Mouse (Mus musculus): Measurements from ENCODE around the gene Foxn4. TPM values are rescaled to one million over a fixed set of nuclear protein-coding genes. Genes with fewer than 3 reads are reported as not detected.

Foxn4 gene
- polyA plus RNA-seq, 1 experiment from 2014 or later, result 0.12 TPM

GRCm38 (mm10) chr5:114296693-114297631 is 23.4 kb upstream of the Foxn4 start:
- H3K27me3 ChIP-seq, result peaks cover 17% of the 10 kb centered on the region
- H3K9me3 ChIP-seq (replicated peaks), result no peaks in the 10 kb centered on the region
- peak overlapping the region; percentile 11; the same call in 1 of the 2 replicates for H3K27ac ChIP-seq
- no peak overlapping the region for H3K9ac ChIP-seq
- 0 out of 2 replicates have a peak overlapping the region, but pooled peaks have one; percentile 8 for H3K4me2 ChIP-seq
- H3K4me3 ChIP-seq, result no peak overlapping the region
- H3K4me1 ChIP-seq, result peaks cover 50% of the 10 kb centered on the region
- 14% methylated on average over 22 of the region's 22 CpGs for WGBS
- no peak for ATAC-seq
- no peaks in the 10 kb centered on the region for H3K36me3 ChIP-seq (ENCODE audit: poor library complexity, severe bottlenecking)

- peaks cover 16% of the 10 kb centered on the region for H3K27me3 ChIP-seq
- H3K9ac ChIP-seq, result no peak overlapping the region; the same call in 1 of the 2 replicates
- no peaks in the 10 kb centered on the region for H3K36me3 ChIP-seq (ENCODE audit: poor library complexity, severe bottlenecking)
- no peak overlapping the region for H3K4me3 ChIP-seq
- H3K4me2 ChIP-seq, result peak overlapping the region; percentile 1; the same call in 1 of the 2 replicates
- no peaks in the 10 kb centered on the region for H3K9me3 ChIP-seq (replicated peaks)
- H3K4me1 ChIP-seq, result peaks cover 34% of the 10 kb centered on the region
- 38% methylated on average over 3 of the region's 3 CpGs for WGBS
- ATAC-seq, result peak; percentile 36; the same call in 1 of the 2 replicates
- H3K27ac ChIP-seq, result peak overlapping the region; percentile 15; the same call in 1 of the 2 replicates
Measured at GRCm38 (mm10) chr5:114290004-114290403, 16.4 kb upstream of the Foxn4 start.

- H3K27ac ChIP-seq, result no peak within 1 kb of the TSS; the same call in none of the 2 replicates
- H3K9me3 ChIP-seq (replicated peaks), result no peaks in the 10 kb centered on the region
- peaks cover 42% of the 10 kb centered on the region for H3K4me1 ChIP-seq
- peaks cover 16% of the 10 kb centered on the region for H3K27me3 ChIP-seq
- 49% methylated on average over 12 of the region's 13 CpGs for WGBS
- H3K36me3 ChIP-seq (ENCODE audit: poor library complexity, severe bottlenecking), result no peaks in the 10 kb centered on the region
- ATAC-seq, result no peak
- H3K4me2 ChIP-seq, result peak within 1 kb of the TSS; percentile 1; the same call in 1 of the 2 replicates
- H3K4me3 ChIP-seq, result no peak within 1 kb of the TSS
- H3K9ac ChIP-seq, result no peak within 1 kb of the TSS; the same call in 1 of the 2 replicates
Measured at GRCm38 (mm10) chr5:114288874-114289273, 15.3 kb upstream of the Foxn4 start, which contains the start of gene Myo1h. Myo1h (plus strand) TSS chr5:114289166.

- H3K4me2 ChIP-seq, result no peak overlapping the region
- no peaks in the 10 kb centered on the region for H3K9me3 ChIP-seq (replicated peaks)
- 83% methylated on average over 5 of the region's 5 CpGs for WGBS
- no peak for ATAC-seq
- no peak overlapping the region for H3K9ac ChIP-seq
- peaks cover 16% of the 10 kb centered on the region for H3K27me3 ChIP-seq
- H3K27ac ChIP-seq, result no peak overlapping the region
- H3K36me3 ChIP-seq (ENCODE audit: poor library complexity, severe bottlenecking), result no peaks in the 10 kb centered on the region
- H3K4me3 ChIP-seq, result no peak overlapping the region
- peaks cover 39% of the 10 kb centered on the region for H3K4me1 ChIP-seq
Measured at GRCm38 (mm10) chr5:114288396-114288795, 14.8 kb upstream of the Foxn4 start.

GRCm38 (mm10) chr5:114286872-114287571 is 13.4 kb upstream of the Foxn4 start:
- WGBS, result 89% methylated on average over 16 of the region's 16 CpGs
- no peak for ATAC-seq
- H3K27me3 ChIP-seq, result peaks cover 16% of the 10 kb centered on the region

GRCm38 (mm10) chr5:114286102-114286501 is 12.5 kb upstream of the Foxn4 start:
- no peaks in the 10 kb centered on the region for H3K36me3 ChIP-seq (ENCODE audit: poor library complexity, severe bottlenecking)
- peaks cover 31% of the 10 kb centered on the region for H3K4me1 ChIP-seq
- H3K9me3 ChIP-seq (replicated peaks), result no peaks in the 10 kb centered on the region
- H3K27me3 ChIP-seq, result peaks cover 24% of the 10 kb centered on the region
- H3K27ac ChIP-seq, result no peak overlapping the region
- H3K4me2 ChIP-seq, result no peak overlapping the region
- 81% methylated on average over 4 of the region's 4 CpGs for WGBS
- no peak overlapping the region for H3K9ac ChIP-seq
- ATAC-seq, result no peak
- no peak overlapping the region for H3K4me3 ChIP-seq

More at GRCm38 (mm10) chr5:114286872-114287571, 13.4 kb upstream of the Foxn4 start:
- Histone ChIP-seq H3K9ac (no peak overlapping the region), H3K4me2 (no peak overlapping the region), H3K4me1 (peaks cover 34% of the 10 kb centered on the region), H3K9me3 (replicated peaks) (no peaks in the 10 kb centered on the region), H3K36me3 (ENCODE audit: poor library complexity, severe bottlenecking) (no peaks in the 10 kb centered on the region), H3K4me3 (no peak overlapping the region), H3K27ac (no peak overlapping the region)

- H3K4me1 ChIP-seq, result peaks cover 24% of the 10 kb centered on the region
- peak overlapping the region; percentile 48; the same call in 1 of the 2 replicates for H3K27ac ChIP-seq
- peaks cover 31% of the 10 kb centered on the region for H3K27me3 ChIP-seq
- 40% methylated on average over 3 of the region's 3 CpGs for WGBS
- ATAC-seq, result 0 out of 2 replicates have a peak, but pooled peaks have one; percentile 38
- H3K4me2 ChIP-seq, result no peak overlapping the region; the same call in 1 of the 2 replicates
- H3K9ac ChIP-seq, result no peak overlapping the region
- no peak overlapping the region for H3K4me3 ChIP-seq
- H3K36me3 ChIP-seq (ENCODE audit: poor library complexity, severe bottlenecking), result no peaks in the 10 kb centered on the region
- no peaks in the 10 kb centered on the region for H3K9me3 ChIP-seq (replicated peaks)
Measured at GRCm38 (mm10) chr5:114285398-114285700, 11.7 kb upstream of the Foxn4 start.

GRCm38 (mm10) chr5:114284604-114285397 is 11.2 kb upstream of the Foxn4 start:
- H3K27me3 ChIP-seq, result peaks cover 31% of the 10 kb centered on the region
- peaks cover 18% of the 10 kb centered on the region for H3K4me1 ChIP-seq
- peak overlapping the region; percentile 7; the same call in 1 of the 2 replicates for H3K4me2 ChIP-seq
- no peak overlapping the region for H3K9ac ChIP-seq
- H3K36me3 ChIP-seq (ENCODE audit: poor library complexity, severe bottlenecking), result no peaks in the 10 kb centered on the region
- H3K4me3 ChIP-seq, result no peak overlapping the region
- no peaks in the 10 kb centered on the region for H3K9me3 ChIP-seq (replicated peaks)
- 24% methylated on average over 13 of the region's 13 CpGs for WGBS
- ATAC-seq, result peak; percentile 61
- peak overlapping the region; percentile 72 for H3K27ac ChIP-seq

GRCm38 (mm10) chr5:114282346-114282745 is 8.7 kb upstream of the Foxn4 start:
- Histone ChIP-seq H3K36me3 (ENCODE audit: poor library complexity, severe bottlenecking) (no peaks in the 10 kb centered on the region), H3K4me2 (no peak overlapping the region), H3K4me3 (no peak overlapping the region), H3K27me3 (peaks cover 35% of the 10 kb centered on the region), H3K9me3 (replicated peaks) (no peaks in the 10 kb centered on the region), H3K4me1 (peaks cover 25% of the 10 kb centered on the region), H3K27ac (no peak overlapping the region), H3K9ac (no peak overlapping the region)
- ATAC-seq, result no peak
- 58% methylated on average over 6 of the region's 6 CpGs for WGBS

- ATAC-seq, result 0 out of 2 replicates have a peak, but pooled peaks have one; percentile 38
- no peaks in the 10 kb centered on the region for H3K36me3 ChIP-seq (ENCODE audit: poor library complexity, severe bottlenecking)
- H3K9me3 ChIP-seq (replicated peaks), result no peaks in the 10 kb centered on the region
- H3K27ac ChIP-seq, result no peak overlapping the region
- no peak overlapping the region for H3K9ac ChIP-seq
- peaks cover 62% of the 10 kb centered on the region for H3K27me3 ChIP-seq
- WGBS, result 15% methylated on average over 12 of the region's 12 CpGs
- H3K4me3 ChIP-seq, result no peak overlapping the region
- peaks cover 26% of the 10 kb centered on the region for H3K4me1 ChIP-seq
- H3K4me2 ChIP-seq, result peak overlapping the region; percentile 17
Measured at GRCm38 (mm10) chr5:114279382-114280143, 6.0 kb upstream of the Foxn4 start.

- no peaks in the 10 kb centered on the region for H3K36me3 ChIP-seq (ENCODE audit: poor library complexity, severe bottlenecking)
- H3K27me3 ChIP-seq, result peaks cover 90% of the 10 kb centered on the region
- H3K4me3 ChIP-seq, result no peak overlapping the region
- WGBS, result 13% methylated on average over 16 of the region's 16 CpGs
- ATAC-seq, result no peak
- H3K4me2 ChIP-seq, result no peak overlapping the region
- no peaks in the 10 kb centered on the region for H3K9me3 ChIP-seq (replicated peaks)
- no peak overlapping the region for H3K9ac ChIP-seq
- H3K27ac ChIP-seq, result no peak overlapping the region
- peaks cover 40% of the 10 kb centered on the region for H3K4me1 ChIP-seq
Measured at GRCm38 (mm10) chr5:114275991-114276390, 2.4 kb upstream of the Foxn4 start.

Data from forebrain, embryonic 13.5 days (tissue).